Mouse (Mus musculus): ENCODE results near the gene Sis. TPM values are rescaled to one million over a fixed set of nuclear protein-coding genes. Genes with fewer than 3 reads are reported as not detected.

Gene Sis
- under 1 TPM; 0.13 TPM for total RNA-seq (2021)
- long read RNA-seq, experiment 1: 0 reads
- long read RNA-seq, experiment 2: 0 reads

DNA sequence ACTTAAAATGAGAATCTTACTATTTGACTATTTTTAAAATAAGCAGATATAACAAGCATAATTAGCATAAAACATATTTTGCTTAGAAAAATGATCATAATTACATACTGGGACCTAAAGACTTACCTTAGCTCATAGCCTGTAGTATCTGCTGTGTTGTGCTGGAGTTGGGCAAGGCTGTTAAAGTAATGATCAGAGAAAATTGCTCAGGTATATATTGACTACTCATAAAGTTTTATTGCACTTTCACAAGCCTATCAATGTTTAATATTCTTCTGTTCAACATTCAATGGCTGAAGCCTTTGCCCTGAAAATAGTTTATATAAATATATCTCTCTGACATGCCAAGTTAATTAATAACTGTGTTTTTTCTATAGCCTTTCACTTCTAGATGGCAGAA is at the start of gene Sis:
Sis (minus strand) TSS at position 189 of the 400 bp plus-strand sequence.
- no peak for DNase-seq (ENCODE audit: low spot score in 2 of 2)
- intact Hi-C loops (cut with DNase I): no loop called here

- no peak for DNase-seq (ENCODE audit: low spot score in 2 of 2)
- intact Hi-C loops (cut with DNase I): no loop called here
Observed at GRCm38 (mm10) chr3:73006045-73006444, 38.4 kb upstream of the Sis start.

GRCm38 (mm10) chr3:73002933-73003696 is 35.5 kb upstream of the Sis start:
- DNase-seq (ENCODE audit: low spot score in 2 of 2): no peak
- intact Hi-C loops (cut with DNase I): no loop called here

DNA sequence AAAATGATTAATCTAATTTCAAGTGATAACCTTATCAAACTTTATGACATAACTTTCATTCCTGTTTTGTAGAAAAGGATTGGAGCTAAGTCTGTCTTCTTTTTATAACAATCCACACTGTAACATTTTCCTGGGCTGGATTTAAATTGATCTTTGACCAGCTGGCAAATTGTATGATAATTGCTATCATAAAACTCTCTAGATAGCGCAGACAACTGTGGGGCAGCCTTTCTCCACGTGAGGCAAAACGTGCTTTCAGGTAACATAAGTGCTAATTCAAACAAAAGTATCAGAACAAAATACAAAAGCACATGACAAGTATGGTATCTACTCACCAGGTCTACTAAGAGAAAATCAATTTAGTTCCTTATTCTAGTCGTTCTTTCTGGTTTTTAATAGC is 29.9 kb upstream of the Sis start:
- no peak for DNase-seq (ENCODE audit: low spot score in 2 of 2)
- intact Hi-C loops (cut with DNase I): no loop called here

GRCm38 (mm10) chr3:72990992-72991391 is 23.3 kb upstream of the Sis start:
- intact Hi-C loops (cut with DNase I): no loop called here

GRCm38 (mm10) chr3:72976602-72977001 is 8.9 kb upstream of the Sis start:
- intact Hi-C loops (cut with DNase I): no loop called here
- DNase-seq (ENCODE audit: low spot score in 2 of 2): no peak

More at GRCm38 (mm10) chr3:72990992-72991391, 23.3 kb upstream of the Sis start:
- DNase-seq (ENCODE audit: low spot score in 2 of 2): no peak

DNA sequence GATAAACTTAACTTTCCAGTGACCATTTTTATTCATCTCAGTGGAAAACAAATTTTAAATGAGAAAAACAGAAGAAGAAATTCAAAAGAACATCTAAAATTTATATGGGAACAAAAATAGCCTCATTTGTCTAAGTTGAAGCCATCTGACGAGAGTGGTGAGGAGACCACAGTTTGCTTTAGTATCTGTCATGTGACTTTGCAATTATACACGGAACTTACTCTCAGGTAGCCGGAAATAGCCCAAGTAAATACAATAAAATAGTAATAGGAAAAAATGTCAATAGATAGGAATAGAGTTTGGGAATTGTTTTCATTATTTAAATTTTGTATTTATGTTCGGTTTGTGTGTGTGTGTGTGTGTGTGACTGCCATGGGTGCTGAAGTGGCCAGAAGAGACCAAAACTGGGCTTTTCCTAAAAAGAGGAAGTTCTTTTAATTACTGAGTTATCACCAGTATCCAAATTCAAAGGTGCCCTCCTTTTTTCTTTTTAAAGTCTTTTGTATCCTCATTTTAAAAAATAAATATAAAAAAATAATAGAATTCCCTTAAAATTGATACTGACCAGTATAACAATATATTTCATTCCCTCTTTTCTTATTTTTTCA is 48.6 kb downstream of the Sis start:
- intact Hi-C loops (cut with DNase I): no loop called here
- DNase-seq (ENCODE audit: low spot score in 2 of 2): no peak

GRCm38 (mm10) chr3:72882501-72882900 is 85.2 kb downstream of the Sis start:
- intact Hi-C loops (cut with DNase I): no loop called here
- no peak for DNase-seq (ENCODE audit: low spot score in 2 of 2)

GRCm38 (mm10) chr3:72868141-72868540 is 99.5 kb downstream of the Sis start:
- intact Hi-C loops (cut with DNase I): no loop called here
- DNase-seq (ENCODE audit: low spot score in 2 of 2): no peak

- no peak for DNase-seq (ENCODE audit: low spot score in 2 of 2)
- intact Hi-C loops (cut with DNase I): no loop called here
Observed at GRCm38 (mm10) chr3:72858738-72859137, 108.9 kb downstream of the Sis start.

DNA sequence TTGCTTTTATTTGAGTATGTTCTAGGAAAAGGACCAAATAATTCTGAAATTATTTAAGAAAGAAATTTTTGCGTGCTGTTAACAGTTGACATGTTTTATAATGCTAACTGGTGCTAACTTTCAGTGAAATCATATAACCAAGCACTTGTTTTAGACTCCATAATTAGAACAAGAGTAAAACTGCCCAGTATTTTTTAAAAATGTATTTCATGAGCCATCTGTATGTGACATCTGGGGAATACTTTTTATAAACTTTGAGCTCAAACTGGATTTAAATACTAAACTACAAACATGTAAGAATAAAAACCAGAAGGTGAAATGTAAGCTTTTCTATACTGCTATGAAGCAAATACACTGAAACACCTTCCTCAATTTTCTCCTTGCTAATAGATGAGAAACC is 112.3 kb downstream of the Sis start:
- intact Hi-C loops (cut with DNase I): no loop called here
- DNase-seq (ENCODE audit: low spot score in 2 of 2): peak in 1 of 2 experiments; percentile 2

DNA sequence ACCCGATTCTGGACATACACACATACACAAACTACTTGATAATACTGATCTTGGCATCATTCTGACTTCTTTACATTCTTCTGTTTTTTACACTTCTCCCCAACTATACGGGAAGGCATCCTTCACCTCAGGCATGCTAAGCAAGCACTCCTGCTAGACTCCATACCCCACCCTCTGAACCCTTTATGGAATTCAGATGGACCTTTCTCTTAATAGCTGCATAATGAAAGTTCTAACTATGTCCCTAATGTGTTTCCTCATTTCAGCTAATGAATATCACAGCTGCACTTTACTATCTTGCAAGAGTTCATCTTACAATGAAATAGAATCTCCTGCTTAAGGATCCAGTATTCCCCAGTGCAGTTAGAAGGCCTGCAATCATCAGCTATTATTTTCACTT is 127.0 kb downstream of the Sis start:
- DNase-seq (ENCODE audit: low spot score in 2 of 2): no peak
- intact Hi-C loops (cut with DNase I): no loop called here

Other genes starting within 250 kb of the Sis start
- 10 to 100 TPM; 66.8 to 67.0 TPM for gene Slitrk3, start 89.9 kb upstream of the Sis start, total RNA-seq (2021)

Data from left cerebral cortex, postnatal 14 days (tissue).